Mouse (Mus musculus): ENCODE data around the gene Usp10.

DNA sequence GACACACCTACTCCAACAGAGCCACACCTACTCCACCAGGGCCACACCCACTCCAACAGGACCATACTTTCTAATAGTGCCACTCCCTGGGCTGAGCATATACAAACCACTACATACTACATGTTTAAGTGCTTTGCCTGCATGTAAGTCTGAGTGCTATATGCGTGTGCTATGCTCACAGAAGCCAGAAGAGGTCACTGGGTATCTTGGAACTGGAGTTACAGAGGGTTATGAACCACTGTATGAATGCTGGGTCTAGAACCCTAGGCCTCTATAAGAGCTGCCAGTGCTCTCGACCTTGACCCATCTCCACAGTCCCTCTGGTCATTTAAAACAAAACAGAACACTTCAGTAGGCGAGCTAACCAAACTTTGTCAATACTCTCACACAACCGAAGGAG, 71.1 kb downstream of the Usp10 start:
- TF ChIP-seq CTCF (IDR thresholded peaks at IDR 0.05) (peak; percentile 46), EP300 (IDR thresholded peaks at IDR 0.05) (no peak)

Measured in lung, postnatal 0 days (tissue).